Mouse (Mus musculus): ENCODE results near the gene Dnlz. TPM values are rescaled to one million over a fixed set of nuclear protein-coding genes. Genes with fewer than 3 reads are reported as not detected.
A peak's percentile ranks its signal among the peaks of the same experiment; 100 is the strongest.

The Dnlz gene
- polyA plus RNA-seq, 1 experiment from 2014 or later = 27.3 TPM

- WGBS = 77% methylated on average over 8 of the region's 13 CpGs
- Histone ChIP-seq H3K9me3 (ENCODE audit: control insufficient read depth, low read length) (no peaks in the 10 kb centered on the region), H3K4me1 (replicated peaks; ENCODE audit: control insufficient read depth, insufficient read depth, low read length) (no peaks in the 10 kb centered on the region), H3K27me3 (ENCODE audit: control insufficient read depth, insufficient read depth, low read length) (no peaks in the 10 kb centered on the region), H3K4me3 (ENCODE audit: low read depth, low read length) (no peak overlapping the region), H3K9ac (ENCODE audit: low read depth, low read length) (no peak overlapping the region), H3K4me2 (replicated peaks; ENCODE audit: low read depth, low read length) (no peak overlapping the region), H3K27ac (ENCODE audit: low read depth, low read length) (no peak overlapping the region), H3K36me3 (ENCODE audit: control insufficient read depth, insufficient read depth, low read length) (peaks cover 11% of the 10 kb centered on the region)
- ATAC-seq (ENCODE audit: low FRiP score) = no peak
- no peak for DNase-seq (ENCODE audit: low spot score)
Observed at GRCm38 (mm10) chr2:26338302-26339203, 13.4 kb downstream of the Dnlz start.

- H3K36me3 ChIP-seq (ENCODE audit: control insufficient read depth, insufficient read depth, low read length) = peaks cover 10% of the 10 kb centered on the region
- no peak overlapping the region for H3K27ac ChIP-seq (ENCODE audit: low read depth, low read length)
- no peak overlapping the region for H3K9ac ChIP-seq (ENCODE audit: low read depth, low read length)
- 65% methylated on average over 6 of the region's 6 CpGs for WGBS
- H3K4me3 ChIP-seq (ENCODE audit: low read depth, low read length) = no peak overlapping the region
- H3K9me3 ChIP-seq (ENCODE audit: control insufficient read depth, low read length) = no peaks in the 10 kb centered on the region
- DNase-seq (ENCODE audit: low spot score) = no peak
- no peaks in the 10 kb centered on the region for H3K4me1 ChIP-seq (replicated peaks; ENCODE audit: control insufficient read depth, insufficient read depth, low read length)
- H3K4me2 ChIP-seq (replicated peaks; ENCODE audit: low read depth, low read length) = no peak overlapping the region
- no peak for ATAC-seq (ENCODE audit: low FRiP score)
- no peaks in the 10 kb centered on the region for H3K27me3 ChIP-seq (ENCODE audit: control insufficient read depth, insufficient read depth, low read length)
Observed at GRCm38 (mm10) chr2:26330702-26331101, 21.2 kb downstream of the Dnlz start.

- H3K27ac ChIP-seq (ENCODE audit: low read depth, low read length) = no peak overlapping the region
- H3K9ac ChIP-seq (ENCODE audit: low read depth, low read length) = no peak overlapping the region
- no peak overlapping the region for H3K4me3 ChIP-seq (ENCODE audit: low read depth, low read length)
- no peaks in the 10 kb centered on the region for H3K27me3 ChIP-seq (ENCODE audit: control insufficient read depth, insufficient read depth, low read length)
- H3K9me3 ChIP-seq (ENCODE audit: control insufficient read depth, low read length) = no peaks in the 10 kb centered on the region
- no peaks in the 10 kb centered on the region for H3K4me1 ChIP-seq (replicated peaks; ENCODE audit: control insufficient read depth, insufficient read depth, low read length)
- no peak overlapping the region for H3K4me2 ChIP-seq (replicated peaks; ENCODE audit: low read depth, low read length)
- H3K36me3 ChIP-seq (ENCODE audit: control insufficient read depth, insufficient read depth, low read length) = peaks cover 10% of the 10 kb centered on the region
- WGBS = 94% methylated on average over 4 of the region's 4 CpGs
- DNase-seq (ENCODE audit: low spot score) (no peak), ATAC-seq (ENCODE audit: low FRiP score) (0 out of 2 replicates have a peak, but pooled peaks have one; percentile 25)
Observed at GRCm38 (mm10) chr2:26330056-26330468, 21.8 kb downstream of the Dnlz start.

GRCm38 (mm10) chr2:26329402-26329801, 22.5 kb downstream of the Dnlz start:
- WGBS = 65% methylated on average over 8 of the region's 8 CpGs
- no peaks in the 10 kb centered on the region for H3K9me3 ChIP-seq (ENCODE audit: control insufficient read depth, low read length)
- DNase-seq (ENCODE audit: low spot score) (no peak), ATAC-seq (ENCODE audit: low FRiP score) (no peak)
- no peak overlapping the region for H3K9ac ChIP-seq (ENCODE audit: low read depth, low read length)
- H3K27me3 ChIP-seq (ENCODE audit: control insufficient read depth, insufficient read depth, low read length) = no peaks in the 10 kb centered on the region
- no peak overlapping the region for H3K4me2 ChIP-seq (replicated peaks; ENCODE audit: low read depth, low read length)
- H3K4me1 ChIP-seq (replicated peaks; ENCODE audit: control insufficient read depth, insufficient read depth, low read length) = no peaks in the 10 kb centered on the region
- H3K27ac ChIP-seq (ENCODE audit: low read depth, low read length) = no peak overlapping the region
- H3K4me3 ChIP-seq (ENCODE audit: low read depth, low read length) = no peak overlapping the region
- H3K36me3 ChIP-seq (ENCODE audit: control insufficient read depth, insufficient read depth, low read length) = peaks cover 10% of the 10 kb centered on the region

- no peak for ATAC-seq (ENCODE audit: low FRiP score)
- Histone ChIP-seq H3K27me3 (ENCODE audit: control insufficient read depth, insufficient read depth, low read length) (no peaks in the 10 kb centered on the region), H3K9ac (ENCODE audit: low read depth, low read length) (no peak overlapping the region), H3K27ac (ENCODE audit: low read depth, low read length) (no peak overlapping the region), H3K4me2 (replicated peaks; ENCODE audit: low read depth, low read length) (no peak overlapping the region), H3K4me3 (ENCODE audit: low read depth, low read length) (no peak overlapping the region), H3K36me3 (ENCODE audit: control insufficient read depth, insufficient read depth, low read length) (peaks cover 10% of the 10 kb centered on the region), H3K9me3 (ENCODE audit: control insufficient read depth, low read length) (no peaks in the 10 kb centered on the region), H3K4me1 (replicated peaks; ENCODE audit: control insufficient read depth, insufficient read depth, low read length) (no peaks in the 10 kb centered on the region)
- 93% methylated on average over 4 of the region's 4 CpGs for WGBS
- no peak for DNase-seq (ENCODE audit: low spot score)
Observed at GRCm38 (mm10) chr2:26327852-26328251, 24.1 kb downstream of the Dnlz start.

- H3K36me3 ChIP-seq (ENCODE audit: control insufficient read depth, insufficient read depth, low read length) = peaks cover 7% of the 10 kb centered on the region; the same call in 1 of the 2 replicates
- peak; percentile 73 for ATAC-seq (ENCODE audit: low FRiP score)
Observed at GRCm38 (mm10) chr2:26325386-26326181, 26.3 kb downstream of the Dnlz start.

GRCm38 (mm10) chr2:26324917-26325316, 27.0 kb downstream of the Dnlz start:
- no peak for ATAC-seq (ENCODE audit: low FRiP score)
- H3K36me3 ChIP-seq (ENCODE audit: control insufficient read depth, insufficient read depth, low read length) = peaks cover 7% of the 10 kb centered on the region; the same call in 1 of the 2 replicates

More at GRCm38 (mm10) chr2:26325386-26326181, 26.3 kb downstream of the Dnlz start:
- peak; percentile 78 for DNase-seq (ENCODE audit: low spot score)
- Histone ChIP-seq H3K4me2 (replicated peaks; ENCODE audit: low read depth, low read length) (no peak overlapping the region), H3K4me3 (ENCODE audit: low read depth, low read length) (no peak overlapping the region), H3K9ac (ENCODE audit: low read depth, low read length) (no peak overlapping the region), H3K4me1 (replicated peaks; ENCODE audit: control insufficient read depth, insufficient read depth, low read length) (no peaks in the 10 kb centered on the region), H3K27me3 (ENCODE audit: control insufficient read depth, insufficient read depth, low read length) (no peaks in the 10 kb centered on the region), H3K9me3 (ENCODE audit: control insufficient read depth, low read length) (no peaks in the 10 kb centered on the region), H3K27ac (ENCODE audit: low read depth, low read length) (no peak overlapping the region)
- WGBS = 69% methylated on average over 15 of the region's 15 CpGs

GRCm38 (mm10) chr2:26323589-26324325, 28.2 kb downstream of the Dnlz start:
- H3K9ac ChIP-seq (ENCODE audit: low read depth, low read length) = no peak overlapping the region

More at GRCm38 (mm10) chr2:26324917-26325316, 27.0 kb downstream of the Dnlz start:
- WGBS = 92% methylated on average over 2 of the region's 2 CpGs
- no peak overlapping the region for H3K9ac ChIP-seq (ENCODE audit: low read depth, low read length)
- H3K4me2 ChIP-seq (replicated peaks; ENCODE audit: low read depth, low read length) = no peak overlapping the region
- no peaks in the 10 kb centered on the region for H3K27me3 ChIP-seq (ENCODE audit: control insufficient read depth, insufficient read depth, low read length)
- H3K27ac ChIP-seq (ENCODE audit: low read depth, low read length) = no peak overlapping the region
- H3K4me1 ChIP-seq (replicated peaks; ENCODE audit: control insufficient read depth, insufficient read depth, low read length) = no peaks in the 10 kb centered on the region
- DNase-seq (ENCODE audit: low spot score) = no peak
- no peak overlapping the region for H3K4me3 ChIP-seq (ENCODE audit: low read depth, low read length)
- H3K9me3 ChIP-seq (ENCODE audit: control insufficient read depth, low read length) = no peaks in the 10 kb centered on the region

More at GRCm38 (mm10) chr2:26323589-26324325, 28.2 kb downstream of the Dnlz start:
- WGBS = 89% methylated on average over 13 of the region's 13 CpGs
- Histone ChIP-seq H3K4me3 (ENCODE audit: low read depth, low read length) (no peak overlapping the region), H3K27me3 (ENCODE audit: control insufficient read depth, insufficient read depth, low read length) (no peaks in the 10 kb centered on the region), H3K9me3 (ENCODE audit: control insufficient read depth, low read length) (no peaks in the 10 kb centered on the region), H3K4me1 (replicated peaks; ENCODE audit: control insufficient read depth, insufficient read depth, low read length) (no peaks in the 10 kb centered on the region), H3K36me3 (ENCODE audit: control insufficient read depth, insufficient read depth, low read length) (peaks cover 7% of the 10 kb centered on the region; the same call in 1 of the 2 replicates), H3K4me2 (replicated peaks; ENCODE audit: low read depth, low read length) (no peak overlapping the region), H3K27ac (ENCODE audit: low read depth, low read length) (no peak overlapping the region)
- ATAC-seq (ENCODE audit: low FRiP score) = no peak
- DNase-seq (ENCODE audit: low spot score) = no peak
